Mouse (Mus musculus): ENCODE measurements around the gene Arrb2.
A peak's percentile ranks its signal among the peaks of the same experiment; 100 is the strongest.

DNA sequence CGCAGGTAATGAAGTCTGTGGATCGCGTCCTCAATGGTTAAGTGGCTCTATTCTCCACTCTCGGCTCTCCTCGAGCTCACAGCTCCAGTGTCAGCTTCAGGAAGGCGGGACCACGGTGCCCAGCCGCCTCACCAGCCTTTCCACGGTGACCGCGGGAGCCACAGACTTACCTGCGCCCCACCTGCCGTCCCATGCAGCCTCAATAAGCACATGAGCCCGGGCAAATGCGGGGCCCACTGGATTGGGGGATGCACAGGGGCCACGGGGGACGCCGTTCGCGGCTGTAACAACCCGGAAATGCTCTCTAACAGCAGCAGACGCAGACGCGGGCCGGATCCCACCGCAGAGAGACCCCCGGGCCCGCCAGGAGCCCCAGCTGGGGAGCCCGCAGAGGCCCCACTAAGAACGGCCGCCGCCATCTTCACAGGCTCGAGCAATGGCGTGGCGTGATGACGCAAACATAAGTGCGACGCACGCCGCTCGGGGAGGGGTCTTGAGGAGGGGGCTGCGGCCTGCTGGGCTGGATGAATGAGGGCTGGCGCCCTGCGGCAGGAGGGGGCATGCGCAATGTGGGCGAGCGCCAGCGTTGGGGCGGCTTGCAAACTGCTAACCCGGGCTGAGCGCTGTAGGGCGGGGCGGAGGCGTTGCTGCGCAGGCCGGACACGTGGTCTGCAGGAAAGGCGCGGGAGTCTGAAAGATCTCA, 22.7 kb upstream of the Arrb2 start, which contains the start of gene Pelp1:
- TF ChIP-seq POLR2A (IDR thresholded peaks at IDR 0.05; ENCODE audit: borderline replicate concordance, extremely low read depth, insufficient read depth, insufficient read length, poor library complexity, severe bottlenecking) (peak; percentile 65; the same call in 1 of the 2 replicates), CTCF (IDR thresholded peaks at IDR 0.05; ENCODE audit: borderline replicate concordance, extremely low read depth, insufficient read depth, insufficient read length) (no peak)
